Mouse (Mus musculus): ENCODE results near the gene Gm4312.
"Not testable (repeated sequence)": the region's sequence is repeated elsewhere in the genome, so short reads cannot be mapped to it uniquely, and the experiment has no call there.

Gm4312 gene

DNA sequence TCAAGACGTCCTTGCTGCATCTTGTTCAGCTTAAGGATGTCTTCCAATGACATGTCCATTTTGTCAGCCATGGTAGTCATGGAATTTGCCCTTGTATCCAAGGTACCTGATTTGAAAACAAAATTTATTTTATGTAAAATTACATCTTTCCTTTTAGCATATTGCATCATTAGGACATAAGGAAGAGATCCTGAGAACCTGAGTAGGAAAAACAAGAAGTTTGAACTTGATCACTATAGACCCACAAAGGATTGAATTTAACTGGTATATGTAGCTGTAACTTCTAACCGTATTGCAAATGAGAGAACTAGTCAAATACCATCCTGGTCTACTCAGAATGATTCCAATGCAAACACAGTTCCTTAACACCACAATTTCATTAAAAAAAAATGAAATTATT lies at the start of gene Gm4312:
TSS of gene Gm4312 (minus strand) at position 101 of the 400 bp plus-strand sequence.
- not testable (repeated sequence) for DNase-seq

DNA sequence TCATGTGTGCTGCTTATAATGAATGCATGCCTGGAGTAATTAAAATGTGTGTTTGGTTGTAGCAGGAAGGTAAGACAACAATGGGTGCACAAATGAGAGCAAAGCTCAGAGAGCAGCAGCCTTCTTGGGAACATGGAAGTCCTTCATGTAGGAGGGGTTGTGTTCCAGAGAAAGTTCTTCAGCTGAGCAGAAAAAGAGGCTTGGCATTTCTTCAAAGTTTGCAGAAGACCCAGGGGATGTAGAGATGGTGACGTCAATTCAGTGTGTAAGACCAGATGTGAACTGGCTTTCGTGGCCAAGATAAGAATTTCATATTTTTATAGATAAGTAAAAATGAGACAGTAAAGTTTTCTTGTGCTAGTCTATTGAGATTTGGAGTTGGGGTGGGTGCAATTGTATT lies 45.2 kb upstream of the Gm4312 start:
- no peak for DNase-seq

DNA sequence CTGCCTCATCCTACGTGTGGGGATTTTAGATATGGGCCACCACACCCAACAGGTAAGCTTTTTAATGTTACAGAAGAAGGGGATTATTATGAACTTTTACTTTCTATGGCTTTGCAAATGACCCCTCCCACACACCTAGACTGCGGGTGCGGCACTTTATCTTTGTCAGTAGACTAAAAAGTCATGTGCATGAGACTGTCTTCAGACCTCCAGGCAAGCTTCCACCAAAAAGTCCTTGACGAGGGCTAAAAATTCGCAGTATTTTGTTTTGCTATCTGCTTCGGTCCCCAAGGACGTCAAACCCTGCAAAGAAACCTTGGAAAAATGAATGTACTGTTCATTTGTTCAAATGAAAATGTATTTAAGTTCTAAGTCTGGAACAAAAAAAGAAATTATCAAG lies 33.2 kb upstream of the Gm4312 start:
- DNase-seq, result no peak

GRCm38 (mm10) chr10:100402301-100402700 lies 19.9 kb upstream of the Gm4312 start:
- not testable (repeated sequence) for DNase-seq

GRCm38 (mm10) chr10:100361038-100361437 lies 21.3 kb downstream of the Gm4312 start, which contains the start of gene Gm4307:
Gm4307 (plus strand) TSS chr10:100361338.
- DNase-seq, result not testable (repeated sequence)

- DNase-seq, result peak; percentile 1
Measured at GRCm38 (mm10) chr10:100356841-100357240, 25.5 kb downstream of the Gm4312 start.

DNA sequence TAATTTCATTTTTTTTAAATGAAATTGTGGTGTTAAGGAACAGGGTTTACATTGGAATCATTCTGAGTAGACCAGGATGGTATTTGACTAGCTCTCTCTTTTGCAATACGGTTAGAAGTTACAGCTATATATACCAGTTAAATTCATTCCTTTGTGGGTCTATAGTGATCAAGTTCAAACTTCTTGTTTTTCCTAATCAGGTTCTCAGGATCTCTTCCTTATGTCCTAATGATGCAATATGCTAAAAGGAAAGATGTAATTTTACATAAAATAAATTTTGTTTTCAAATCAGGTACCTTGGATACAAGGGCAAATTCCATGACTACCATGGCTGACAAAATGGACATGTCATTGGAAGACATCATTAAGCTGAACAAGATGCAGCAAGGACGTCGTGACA lies 31.6 kb downstream of the Gm4312 start, which contains the start of gene Gm4305:
TSS of gene Gm4305 (plus strand) at position 301 of the 400 bp plus-strand sequence.
- DNase-seq, result not testable (repeated sequence)

DNA sequence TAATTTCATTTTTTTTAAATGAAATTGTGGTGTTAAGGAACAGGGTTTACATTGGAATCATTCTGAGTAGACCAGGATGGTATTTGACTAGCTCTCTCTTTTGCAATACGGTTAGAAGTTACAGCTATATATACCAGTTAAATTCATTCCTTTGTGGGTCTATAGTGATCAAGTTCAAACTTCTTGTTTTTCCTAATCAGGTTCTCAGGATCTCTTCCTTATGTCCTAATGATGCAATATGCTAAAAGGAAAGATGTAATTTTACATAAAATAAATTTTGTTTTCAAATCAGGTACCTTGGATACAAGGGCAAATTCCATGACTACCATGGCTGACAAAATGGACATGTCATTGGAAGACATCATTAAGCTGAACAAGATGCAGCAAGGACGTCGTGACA lies 36.7 kb downstream of the Gm4312 start, which contains the start of gene Gm4303:
TSS of gene Gm4303 (plus strand) at position 301 of the 400 bp plus-strand sequence.
- DNase-seq, result not testable (repeated sequence)

- not testable (repeated sequence) for DNase-seq
Measured at GRCm38 (mm10) chr10:100340536-100340935, 41.8 kb downstream of the Gm4312 start, which contains the start of gene Gm4302. Gm4302 (plus strand) TSS chr10:100340836.

GRCm38 (mm10) chr10:100335376-100335775 lies 47.0 kb downstream of the Gm4312 start, which contains the start of gene Gm4301:
Gm4301 (plus strand) TSS chr10:100335676.
- not testable (repeated sequence) for DNase-seq

Measured in right cerebral cortex, adult 18-20 months (tissue).